Mouse (Mus musculus): ENCODE results near the gene Rxfp4.

Rxfp4 gene

DNA sequence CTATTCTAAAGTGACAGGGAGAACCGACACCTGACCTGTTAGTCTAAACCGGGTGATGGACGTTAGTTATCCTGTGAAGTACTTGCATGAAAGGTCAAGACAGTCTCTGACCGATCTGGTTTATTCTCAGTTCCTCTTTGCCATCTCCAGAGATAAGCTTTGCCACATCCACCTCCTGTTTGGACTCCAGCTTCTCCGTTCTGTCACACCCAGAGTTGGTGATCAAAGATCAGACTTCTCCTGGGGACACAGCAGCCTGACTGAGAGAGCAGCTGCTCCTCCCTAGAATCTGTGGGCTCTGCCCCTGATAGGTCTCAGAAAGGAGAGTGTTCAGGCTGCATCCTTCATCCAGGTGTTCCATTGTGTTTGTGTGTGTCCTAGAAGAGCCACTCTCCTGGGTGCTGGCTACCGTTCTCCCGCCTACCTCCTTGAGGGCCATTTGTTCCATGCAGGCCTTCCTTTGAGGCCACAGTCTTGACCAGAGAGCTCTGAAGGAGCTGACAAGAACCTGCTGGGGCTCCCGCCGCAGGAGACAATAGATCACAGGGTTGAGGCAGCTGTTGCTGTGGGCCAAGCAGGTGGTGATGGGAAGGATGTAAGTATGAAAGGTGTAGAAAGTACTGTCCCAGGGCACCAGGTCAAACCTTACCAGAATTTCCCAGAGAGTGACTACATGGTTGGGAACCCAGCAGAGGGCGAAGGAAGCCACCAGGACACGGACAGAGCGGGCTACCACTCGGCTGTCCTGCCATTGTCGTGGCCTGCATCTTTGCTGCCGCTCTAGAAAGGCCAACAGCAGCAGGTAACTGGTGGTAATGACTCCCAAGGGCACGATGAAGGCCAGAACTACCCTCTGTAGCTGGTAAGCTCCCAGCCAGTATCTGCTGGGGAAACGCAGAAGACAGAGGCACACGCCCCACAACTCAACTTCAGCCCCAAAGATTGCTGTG lies 998 bp downstream of the Rxfp4 start:
- DNase-seq: no peak

DNA sequence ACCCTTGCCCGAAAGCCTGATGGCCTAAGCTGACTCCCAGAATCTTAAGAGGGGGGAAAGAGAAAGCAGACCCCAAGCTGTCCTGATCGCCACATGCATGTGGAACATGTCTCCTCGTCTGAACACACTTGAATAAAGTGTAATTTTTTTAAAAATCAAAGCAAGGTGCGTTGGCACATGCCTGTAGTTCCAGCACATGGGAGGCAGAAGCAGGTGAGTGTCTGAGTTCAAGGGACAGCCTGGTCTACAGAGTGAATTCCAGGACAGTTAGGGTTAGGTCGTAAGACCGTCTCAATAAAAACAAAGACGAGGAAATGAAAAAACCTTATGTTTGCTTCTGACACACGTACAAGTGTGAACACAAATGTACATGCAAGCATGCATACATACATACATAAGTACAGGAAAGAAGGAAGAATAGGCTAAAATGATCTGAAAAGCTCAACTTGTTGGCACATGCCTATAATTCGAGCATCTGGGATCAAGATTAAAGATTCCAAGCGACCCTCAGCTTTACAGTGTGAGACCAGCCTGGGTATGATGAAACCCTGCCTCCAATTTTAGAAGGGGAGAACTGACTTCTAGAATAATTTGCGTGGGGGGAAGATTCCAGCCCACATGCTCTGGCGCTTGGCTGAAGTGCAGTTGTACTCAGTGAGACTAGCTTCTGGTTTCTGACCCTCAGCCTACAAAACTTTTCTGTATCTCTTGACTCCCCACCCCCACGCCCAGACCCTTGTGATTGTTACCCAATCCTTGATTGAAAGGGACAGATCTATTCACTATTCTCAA lies 2.0 kb downstream of the Rxfp4 start:
- no peak for DNase-seq

- DNase-seq: no peak
Observed at GRCm38 (mm10) chr3:88649967-88650366, 3.0 kb downstream of the Rxfp4 start.

- no peak for DNase-seq
Observed at GRCm38 (mm10) chr3:88649186-88649585, 3.8 kb downstream of the Rxfp4 start.

- no peak for DNase-seq
Observed at GRCm38 (mm10) chr3:88648452-88649168, 4.3 kb downstream of the Rxfp4 start.

DNA sequence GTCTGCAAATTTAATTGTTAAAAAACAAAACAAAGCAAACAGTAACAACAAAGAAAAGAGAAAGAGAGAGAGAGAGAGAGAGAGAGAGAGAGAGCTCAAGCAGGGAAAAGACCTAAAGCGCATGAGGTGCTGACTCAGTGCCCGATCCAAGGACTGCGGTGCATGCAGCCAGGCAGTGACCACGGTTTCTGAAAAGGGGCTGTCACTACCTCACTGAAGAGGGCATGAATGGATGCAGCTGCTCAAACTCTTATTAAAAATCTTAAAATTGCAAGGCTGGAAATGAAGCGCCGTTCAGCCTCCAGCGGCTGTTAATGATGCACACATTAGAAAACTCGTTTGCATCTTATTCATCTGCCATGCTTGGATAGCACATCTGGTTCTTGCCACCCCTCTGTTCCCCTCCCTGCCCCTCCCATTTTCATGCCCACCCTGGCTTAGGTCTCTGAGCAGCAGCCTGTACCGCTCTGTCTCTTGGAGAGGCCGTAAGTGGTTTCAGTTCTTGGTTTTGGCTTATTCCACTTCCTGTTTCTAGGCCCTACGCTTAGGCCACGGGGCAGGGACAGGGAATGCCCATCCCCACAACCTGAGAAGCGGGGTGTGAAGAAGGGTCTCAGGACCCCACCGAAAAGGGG lies 5.0 kb downstream of the Rxfp4 start:
- DNase-seq: no peak

GRCm38 (mm10) chr3:88647076-88647475 lies 5.9 kb downstream of the Rxfp4 start:
- DNase-seq: no peak

GRCm38 (mm10) chr3:88646426-88646995 lies 6.4 kb downstream of the Rxfp4 start:
- no peak for DNase-seq

DNA sequence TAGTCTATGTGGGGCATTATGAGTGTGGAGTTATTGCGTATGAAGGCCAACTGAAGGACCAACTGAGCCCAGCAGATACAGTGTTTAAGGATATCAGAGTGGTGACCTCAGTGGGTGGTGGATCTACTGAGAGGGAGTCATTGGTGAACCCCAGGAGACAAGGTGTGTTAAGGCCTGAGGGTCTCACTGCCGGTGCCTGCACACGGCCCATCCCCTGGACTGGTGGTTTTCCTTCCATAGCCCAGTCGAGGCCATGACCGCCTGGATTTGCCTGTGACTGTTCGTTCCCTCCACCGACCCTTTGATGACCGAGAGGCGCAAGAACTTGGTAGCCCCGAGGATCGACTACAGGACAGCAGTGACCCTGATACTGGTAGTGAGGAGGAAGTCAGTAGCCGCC lies 7.0 kb downstream of the Rxfp4 start:
- DNase-seq: no peak

DNA sequence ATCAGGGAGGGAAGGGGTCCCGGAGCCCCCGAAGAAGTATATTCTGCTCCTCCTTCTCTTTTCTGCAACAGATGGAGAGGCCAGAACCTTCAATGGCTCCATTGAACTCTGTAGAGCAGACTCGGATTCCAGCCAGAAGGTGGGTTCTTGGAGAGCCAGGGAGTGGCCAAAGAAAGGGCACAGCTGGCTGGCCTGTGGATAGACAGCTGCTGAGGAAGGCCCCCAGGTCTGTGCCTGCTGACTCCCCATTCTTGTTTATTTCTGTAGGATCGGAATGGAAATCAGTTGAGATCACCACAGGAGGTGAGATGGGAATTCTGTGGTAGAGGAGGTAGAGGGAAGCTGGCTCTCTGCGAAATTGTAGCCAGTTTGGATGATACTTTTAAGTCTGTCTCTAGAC lies 9.9 kb downstream of the Rxfp4 start:
- no peak for DNase-seq

- DNase-seq: peak; percentile 54 to 74
Observed at GRCm38 (mm10) chr3:88640676-88641075, 12.3 kb downstream of the Rxfp4 start.

DNA sequence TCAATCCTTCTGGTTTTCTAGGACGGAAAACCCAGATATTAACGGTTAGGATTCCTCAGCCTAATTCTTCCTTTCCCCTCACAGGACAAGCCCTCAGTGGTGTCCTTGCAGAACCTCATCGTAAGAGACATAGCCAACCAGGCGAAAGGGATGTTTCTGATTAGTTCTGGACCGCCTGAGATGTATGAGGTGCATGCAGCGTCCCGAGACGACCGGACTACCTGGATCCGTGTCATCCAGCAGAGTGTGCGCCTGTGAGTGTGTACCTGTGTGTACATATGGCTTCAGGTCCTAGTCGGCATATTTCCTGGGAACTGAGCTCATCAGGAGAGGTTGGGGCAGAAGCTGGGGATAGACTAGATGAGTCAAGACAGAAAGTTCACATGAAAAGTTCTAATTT lies 13.7 kb downstream of the Rxfp4 start:
- DNase-seq: no peak

- no peak for DNase-seq
Observed at GRCm38 (mm10) chr3:88637134-88637533, 15.8 kb downstream of the Rxfp4 start.

DNA sequence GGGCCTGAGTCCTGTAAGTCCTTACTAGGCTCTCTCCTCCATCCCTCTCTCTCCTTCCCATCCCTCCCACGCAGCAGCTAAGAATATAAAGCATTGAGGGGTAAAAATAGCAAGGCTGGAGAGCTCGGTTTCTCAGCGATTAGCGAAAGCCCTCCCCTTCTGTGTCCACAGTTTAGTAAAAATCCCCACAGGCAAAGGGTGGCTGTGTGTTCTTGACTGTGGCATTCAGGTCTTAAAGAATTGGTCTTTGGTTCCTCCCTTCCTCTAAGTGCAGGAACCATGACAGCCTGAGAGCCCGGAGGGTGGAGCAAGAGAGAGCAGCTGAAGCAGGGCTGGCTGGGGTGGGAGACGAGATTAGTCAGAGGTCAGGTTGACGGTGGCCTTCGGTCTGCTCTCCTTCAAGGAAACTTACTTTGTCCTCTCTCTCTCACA lies 16.4 kb downstream of the Rxfp4 start:
- DNase-seq: no peak

- DNase-seq: no peak
Observed at GRCm38 (mm10) chr3:88635506-88636275, 17.3 kb downstream of the Rxfp4 start.

DNA sequence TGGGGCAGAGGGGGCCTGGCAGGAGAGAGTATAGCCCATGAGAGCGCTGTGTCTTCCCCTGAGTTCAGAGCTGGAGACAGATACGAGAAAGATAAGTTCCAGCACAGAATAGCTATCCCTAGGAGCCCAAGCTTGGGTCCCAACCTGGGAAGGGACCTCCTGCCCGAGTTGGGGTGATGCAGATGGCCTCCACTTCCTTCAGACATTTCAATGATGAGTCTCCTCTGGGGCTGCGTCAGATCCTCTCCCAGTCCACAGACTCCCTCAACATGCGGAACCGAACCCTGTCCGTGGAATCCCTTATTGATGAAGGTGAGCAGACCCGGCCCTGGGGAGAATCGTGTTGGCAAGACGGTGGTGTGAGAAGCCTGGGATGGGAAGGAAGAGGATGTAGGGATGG lies 19.9 kb downstream of the Rxfp4 start:
- no peak for DNase-seq

- peak in 1 of 2 experiments; percentile 40 for DNase-seq
Observed at GRCm38 (mm10) chr3:88631921-88632587, 20.9 kb downstream of the Rxfp4 start.

GRCm38 (mm10) chr3:88630849-88631341 lies 22.0 kb downstream of the Rxfp4 start:
- peak; percentile 62 to 79 for DNase-seq

GRCm38 (mm10) chr3:88630018-88630417 lies 22.9 kb downstream of the Rxfp4 start:
- DNase-seq: no peak

- no peak for DNase-seq
Observed at GRCm38 (mm10) chr3:88629244-88629643, 23.7 kb downstream of the Rxfp4 start.

DNA sequence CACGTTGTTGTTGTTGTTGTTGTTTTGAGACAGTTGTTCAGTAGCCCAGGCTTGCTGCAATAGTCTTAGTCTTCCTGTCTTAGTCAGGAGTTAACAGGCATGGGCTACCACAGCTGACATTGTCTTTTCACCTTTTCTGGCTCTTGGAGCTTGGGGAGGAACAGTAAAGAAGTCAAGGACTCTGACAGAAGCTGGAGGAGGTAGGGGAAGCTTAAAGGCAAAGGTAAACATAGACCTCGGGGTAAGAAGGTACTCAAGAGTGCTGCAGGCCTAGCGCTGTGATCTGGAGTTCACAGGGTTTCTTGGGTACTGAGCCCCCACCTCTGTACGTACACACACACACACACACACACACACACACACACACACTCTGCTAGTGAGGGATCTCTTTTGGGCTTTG lies 24.2 kb downstream of the Rxfp4 start:
- no peak for DNase-seq

Measured in lung, postnatal 4 days (tissue).